Mouse (Mus musculus): ENCODE measurements around the gene Cd209a. TPM values are rescaled to one million over a fixed set of nuclear protein-coding genes. Genes with fewer than 3 reads are reported as not detected.

The Cd209a gene
- polyA plus RNA-seq, 1 experiment from 2014 or later = not detected

DNA sequence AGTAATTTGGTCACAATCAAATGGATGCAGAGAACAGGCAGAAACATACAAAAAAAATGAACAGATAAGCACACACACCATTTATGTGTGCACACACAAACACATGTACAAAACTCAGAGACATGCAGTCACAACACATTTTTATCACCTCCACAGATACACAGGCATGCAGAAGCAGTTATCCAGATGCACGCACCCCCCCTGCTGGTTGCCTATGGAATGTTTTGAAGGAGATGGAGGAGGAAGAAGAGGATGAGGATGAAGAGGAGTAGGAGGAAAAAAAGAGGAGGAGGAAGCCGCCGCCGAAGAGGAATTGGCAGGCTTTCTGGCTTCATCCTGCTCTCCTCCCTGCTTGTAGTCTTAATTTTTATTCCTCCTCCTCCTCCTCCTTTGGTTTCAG, 43.1 kb downstream of the Cd209a start:
- Histone ChIP-seq H3K27me3 (replicated peaks) (no peaks in the 10 kb centered on the region), H3K4me1 (no peaks in the 10 kb centered on the region), H3K4me3 (no peak overlapping the region), H3K27ac (no peak overlapping the region), H3K9me3 (no peaks in the 10 kb centered on the region), H3K4me2 (no peak overlapping the region), H3K36me3 (replicated peaks) (no peaks in the 10 kb centered on the region), H3K9ac (no peak overlapping the region)
- ATAC-seq (replicated peaks) = no peak
- WGBS = 56% methylated on average over 4 of the region's 4 CpGs

GRCm38 (mm10) chr8:3701491-3701890, 47.3 kb downstream of the Cd209a start:
- Histone ChIP-seq H3K4me3 (no peak overlapping the region), H3K36me3 (replicated peaks) (no peaks in the 10 kb centered on the region), H3K9me3 (no peaks in the 10 kb centered on the region), H3K27ac (no peak overlapping the region), H3K4me2 (no peak overlapping the region), H3K27me3 (replicated peaks) (no peaks in the 10 kb centered on the region), H3K9ac (no peak overlapping the region), H3K4me1 (no peaks in the 10 kb centered on the region)
- WGBS = 100% methylated on average over 1 of the region's 1 CpGs
- no peak for ATAC-seq (replicated peaks)

DNA sequence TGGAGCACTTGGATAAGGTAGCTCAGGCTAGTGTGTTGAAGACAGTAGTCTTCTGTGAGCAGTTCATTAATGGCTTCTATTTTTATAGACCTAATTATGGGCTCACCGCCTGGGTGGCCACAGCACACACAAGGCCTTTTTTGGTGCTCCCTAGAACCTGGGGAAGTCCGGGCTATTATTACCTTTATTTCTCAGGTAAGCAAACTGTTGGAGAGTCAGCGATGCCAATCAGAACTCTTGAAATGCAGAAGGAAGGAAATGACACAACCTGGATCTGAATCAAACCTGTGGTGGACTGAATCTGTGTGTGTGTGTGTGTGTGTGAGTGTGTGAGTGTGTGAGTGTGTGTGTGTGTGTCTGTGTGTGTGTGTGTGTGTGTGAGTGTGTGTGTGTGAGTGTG, 54.7 kb downstream of the Cd209a start, which contains the start of gene Fcer2a:
Fcer2a (minus strand) TSS at position 55 of the 400 bp plus-strand sequence.
- Histone ChIP-seq H3K9ac (no peak within 1 kb of the TSS), H3K4me3 (no peak within 1 kb of the TSS), H3K9me3 (no peaks in the 10 kb centered on the region), H3K36me3 (replicated peaks) (no peaks in the 10 kb centered on the region), H3K27me3 (replicated peaks) (no peaks in the 10 kb centered on the region), H3K4me1 (no peaks in the 10 kb centered on the region), H3K27ac (no peak within 1 kb of the TSS), H3K4me2 (no peak within 1 kb of the TSS)
- WGBS = 90% methylated on average over 3 of the region's 3 CpGs
- no peak for ATAC-seq (replicated peaks)

Small RNA genes within 50 kb of the gene (microRNA-seq; reads per million reads assigned to microRNA genes)
- gene Gm24934 = not detected

Other genes with a start within 250 kb of the Cd209a start
- 126 and 130 TPM in 2 replicates for gene Mcoln1, start 248.5 kb downstream of the Cd209a start, polyA plus RNA-seq (2015; fragmentation: Nextera tagmentation; extraction: Ambion mirVana)
- gene Pnpla6, start 233.6 kb downstream of the Cd209a start, polyA plus RNA-seq (2015; fragmentation: Nextera tagmentation; extraction: Ambion mirVana) = 42.5 and 45.5 TPM in 2 replicates
- gene C330021F23Rik, start 181.0 kb downstream of the Cd209a start, polyA plus RNA-seq (2015; fragmentation: Nextera tagmentation; extraction: Ambion mirVana) = 0.43 and 0.57 TPM in 2 replicates
- 51.8 and 53.5 TPM in 2 replicates for gene Camsap3, start 161.7 kb downstream of the Cd209a start, polyA plus RNA-seq (2015; fragmentation: Nextera tagmentation; extraction: Ambion mirVana)
- gene Xab2, start 127.7 kb downstream of the Cd209a start, polyA plus RNA-seq (2015; fragmentation: Nextera tagmentation; extraction: Ambion mirVana) = 54.2 and 58.7 TPM in 2 replicates
- 73.4 and 84.0 TPM in 2 replicates for gene Pet100, start 127.4 kb downstream of the Cd209a start, polyA plus RNA-seq (2015; fragmentation: Nextera tagmentation; extraction: Ambion mirVana)
- 2.3 and 6.0 TPM in 2 replicates for gene Pcp2, start 123.4 kb downstream of the Cd209a start, polyA plus RNA-seq (2015; fragmentation: Nextera tagmentation; extraction: Ambion mirVana)
- gene Stxbp2, start 118.0 kb downstream of the Cd209a start, polyA plus RNA-seq (2015; fragmentation: Nextera tagmentation; extraction: Ambion mirVana) = 40.5 and 52.9 TPM in 2 replicates
- gene Retn, start 93.2 kb downstream of the Cd209a start, polyA plus RNA-seq (2015; fragmentation: Nextera tagmentation; extraction: Ambion mirVana) = 0.37 and 0.57 TPM in 2 replicates
- gene Mcemp1, start 83.2 kb downstream of the Cd209a start, polyA plus RNA-seq (2015; fragmentation: Nextera tagmentation; extraction: Ambion mirVana) = 0.15 and 0.26 TPM in 2 replicates
- 18.3 and 19.0 TPM in 2 replicates for gene Fcor, start 76.6 kb downstream of the Cd209a start, polyA plus RNA-seq (2015; fragmentation: Nextera tagmentation; extraction: Ambion mirVana)
- gene Trappc5, start 72.7 kb downstream of the Cd209a start, polyA plus RNA-seq (2015; fragmentation: Nextera tagmentation; extraction: Ambion mirVana) = 66.6 and 68.4 TPM in 2 replicates
- gene Fcer2a, start 54.8 kb downstream of the Cd209a start, polyA plus RNA-seq (2015; fragmentation: Nextera tagmentation; extraction: Ambion mirVana) = 0.41 and 0.57 TPM in 2 replicates
- not detected in 2 replicates for gene Clec4g, start 28.3 kb downstream of the Cd209a start, polyA plus RNA-seq (2015; fragmentation: Nextera tagmentation; extraction: Ambion mirVana)
- gene Cd209e, start 105.3 kb upstream of the Cd209a start, polyA plus RNA-seq (2015; fragmentation: Nextera tagmentation; extraction: Ambion mirVana) = not detected in 2 replicates
- not detected in 2 replicates for gene Cd209d, start 129.6 kb upstream of the Cd209a start, polyA plus RNA-seq (2015; fragmentation: Nextera tagmentation; extraction: Ambion mirVana)
- gene Cd209b, start 177.9 kb upstream of the Cd209a start, polyA plus RNA-seq (2015; fragmentation: Nextera tagmentation; extraction: Ambion mirVana) = not detected in 2 replicates
- gene Cd209c, start 205.8 kb upstream of the Cd209a start, polyA plus RNA-seq (2015; fragmentation: Nextera tagmentation; extraction: Ambion mirVana) = 0.57 and 0.80 TPM in 2 replicates

All from midbrain, embryonic 15.5 days (tissue).